Mouse (Mus musculus) hindbrain, embryonic 15.5 days (tissue): ENCODE results near the gene Kmt2d. TPM values are rescaled to one million over a fixed set of nuclear protein-coding genes. Genes with fewer than 3 reads are reported as not detected.
"Not testable (repeated sequence)": the region's sequence is repeated elsewhere in the genome, so short reads cannot be mapped to it uniquely, and the experiment has no call there.

Experiments
- ATAC-seq: fragments of 200-750 bp; cut with Nextera tagmentation; 2 replicates; pipeline ENCODE4 v1.8.0; 2017; ENCODE audit warnings: low read depth, moderate number of reproducible peaks, moderate TSS enrichment; ENCODE audit not compliant: low FRiP score
- H3K27ac ChIP-seq: fragments of 300-500 bp; sonication (generic); replicated peaks from 2 replicates; pipeline ENCODE4 v1.5.1; 2015; ENCODE audit warnings: mild to moderate bottlenecking, inconsistent platforms
- H3K27me3 ChIP-seq: fragments of 300-500 bp; sonication (generic); 2 replicates; pipeline ENCODE4 v1.6.1; 2015; ENCODE audit warnings: control low read depth, inconsistent platforms
- H3K36me3 ChIP-seq: fragments of 300-500 bp; sonication (generic); 2 replicates; pipeline ENCODE4 v1.6.1; 2015; ENCODE audit warnings: control low read depth, inconsistent platforms
- H3K4me1 ChIP-seq: fragments of 300-500 bp; sonication (generic); replicated peaks from 2 replicates; pipeline ENCODE4 v1.6.1; 2015; ENCODE audit warnings: control low read depth, inconsistent platforms
- H3K4me2 ChIP-seq: fragments of 300-500 bp; sonication (generic); 2 replicates; pipeline ENCODE4 v1.6.1; 2015; ENCODE audit warnings: moderate library complexity, mild to moderate bottlenecking, inconsistent platforms
- H3K4me3 ChIP-seq: fragments of 300-500 bp; sonication (generic); 2 replicates; pipeline ENCODE4 v1.5.1; 2015; ENCODE audit warnings: mild to moderate bottlenecking, inconsistent platforms
- H3K9ac ChIP-seq: fragments of 300-500 bp; sonication (generic); 2 replicates; pipeline ENCODE4 v1.6.1; 2015; ENCODE audit warnings: inconsistent platforms
- H3K9me3 ChIP-seq: fragments of 300-500 bp; sonication (generic); 2 replicates; pipeline ENCODE4 v1.6.1; 2016; ENCODE audit warnings: control low read depth, inconsistent platforms
- WGBS: fragments of 180-500 bp; shearing (Covaris S2); methylation state at CpG from one replicate; pipeline ENCODE4 v1.1.7; 2015; 5-methylcytosine and 5-hydroxymethylcytosine counted together
- polyA plus RNA-seq: library from polyadenylated mRNA; unstranded; fragments of >200 nt; fragmentation: Nextera tagmentation; extraction: Ambion mirVana; gene quantifications from 2 replicates; pipeline ENCODE4 v1.2.1, GENCODE M21; 2015

Gene Kmt2d
- 10.6 and 11.4 TPM in 2 replicates for polyA plus RNA-seq

- H3K27me3 ChIP-seq: no peaks in the 10 kb centered on the region
- peak; percentile 56 for ATAC-seq
- peaks cover 50% of the 10 kb centered on the region for H3K4me1 ChIP-seq
- no peaks in the 10 kb centered on the region for H3K9me3 ChIP-seq
- peak within 1 kb of the TSS; percentile 95 for H3K4me2 ChIP-seq
- H3K36me3 ChIP-seq: peaks cover 2% of the 10 kb centered on the region; the same call in 1 of the 2 replicates
- H3K9ac ChIP-seq: peak within 1 kb of the TSS; percentile 75
- under 1% methylated on average over 65 of the region's 94 CpGs for WGBS
- peak within 1 kb of the TSS; percentile 92 for H3K4me3 ChIP-seq
- H3K27ac ChIP-seq: peak within 1 kb of the TSS; percentile 100
Measured at GRCm38 (mm10) chr15:98871070-98871915, at the start of gene Kmt2d. Gene Kmt2d, minus strand, starts transcription at chr15:98871204.

- H3K36me3 ChIP-seq, ATAC-seq, H3K27me3 ChIP-seq, H3K9me3 ChIP-seq: not testable (repeated sequence)
- Histone ChIP-seq H3K4me2 (peak overlapping the region; percentile 88), H3K27ac (peak overlapping the region; percentile 97), H3K9ac (peak overlapping the region; percentile 35; the same call in 1 of the 2 replicates), H3K4me3 (peak overlapping the region; percentile 98), H3K4me1 (peaks cover 34% of the 10 kb centered on the region)
- WGBS: 24% methylated on average over 8 of the region's 8 CpGs
Measured at GRCm38 (mm10) chr15:98918499-98918895, 47.5 kb upstream of the Kmt2d start.

GRCm38 (mm10) chr15:98917538-98918498, 46.8 kb upstream of the Kmt2d start, which contains the start of gene Lmbr1l:
Gene Lmbr1l, minus strand, starts transcription at chr15:98918231.
- peak within 1 kb of the TSS; percentile 98 for H3K4me3 ChIP-seq
- peak within 1 kb of the TSS; percentile 85 for H3K9ac ChIP-seq
- peaks cover 34% of the 10 kb centered on the region for H3K4me1 ChIP-seq
- H3K36me3 ChIP-seq: peaks cover 7% of the 10 kb centered on the region
- peak; percentile 98 for ATAC-seq
- H3K27ac ChIP-seq: peak within 1 kb of the TSS; percentile 97
- under 1% methylated on average over 82 of the region's 82 CpGs for WGBS
- H3K9me3 ChIP-seq: no peaks in the 10 kb centered on the region
- no peaks in the 10 kb centered on the region for H3K27me3 ChIP-seq
- peak within 1 kb of the TSS; percentile 88 for H3K4me2 ChIP-seq

GRCm38 (mm10) chr15:98917091-98917490, 46.1 kb upstream of the Kmt2d start:
- H3K27ac ChIP-seq: peak overlapping the region; percentile 97
- H3K27me3 ChIP-seq: no peaks in the 10 kb centered on the region
- ATAC-seq: no peak
- H3K4me2 ChIP-seq: peak overlapping the region; percentile 88
- peak overlapping the region; percentile 85 for H3K9ac ChIP-seq
- H3K9me3 ChIP-seq: no peaks in the 10 kb centered on the region
- peak overlapping the region; percentile 98 for H3K4me3 ChIP-seq
- peaks cover 14% of the 10 kb centered on the region for H3K36me3 ChIP-seq
- WGBS: 2% methylated on average over 14 of the region's 14 CpGs
- peaks cover 34% of the 10 kb centered on the region for H3K4me1 ChIP-seq

- peak overlapping the region; percentile 98; the same call in 1 of the 2 replicates for H3K4me3 ChIP-seq
- ATAC-seq: no peak
Measured at GRCm38 (mm10) chr15:98916016-98916415, 45.0 kb upstream of the Kmt2d start.

GRCm38 (mm10) chr15:98914903-98915302, 43.9 kb upstream of the Kmt2d start:
- ATAC-seq: no peak
- Histone ChIP-seq H3K4me1 (peaks cover 34% of the 10 kb centered on the region), H3K9ac (no peak overlapping the region), H3K27me3 (no peaks in the 10 kb centered on the region), H3K4me2 (no peak overlapping the region), H3K36me3 (peaks cover 34% of the 10 kb centered on the region), H3K4me3 (no peak overlapping the region), H3K9me3 (no peaks in the 10 kb centered on the region), H3K27ac (no peak overlapping the region)
- WGBS: 92% methylated on average over 6 of the region's 6 CpGs

More at GRCm38 (mm10) chr15:98916016-98916415, 45.0 kb upstream of the Kmt2d start:
- 97% methylated on average over 4 of the region's 4 CpGs for WGBS
- Histone ChIP-seq H3K27ac (no peak overlapping the region), H3K36me3 (peaks cover 25% of the 10 kb centered on the region), H3K9me3 (no peaks in the 10 kb centered on the region), H3K27me3 (no peaks in the 10 kb centered on the region), H3K4me1 (peaks cover 34% of the 10 kb centered on the region), H3K9ac (peak overlapping the region; percentile 85; the same call in 1 of the 2 replicates), H3K4me2 (peak overlapping the region; percentile 88)

- ATAC-seq: no peak
- Histone ChIP-seq H3K4me1 (no peaks in the 10 kb centered on the region), H3K27me3 (peaks cover 13% of the 10 kb centered on the region), H3K4me3 (no peak overlapping the region), H3K27ac (no peak overlapping the region), H3K9ac (no peak overlapping the region), H3K4me2 (no peak overlapping the region), H3K36me3 (peaks cover 60% of the 10 kb centered on the region), H3K9me3 (no peaks in the 10 kb centered on the region)
- WGBS: 34% methylated on average over 10 of the region's 10 CpGs
Measured at GRCm38 (mm10) chr15:98904692-98905091, 33.7 kb upstream of the Kmt2d start.

GRCm38 (mm10) chr15:98902600-98902999, 31.6 kb upstream of the Kmt2d start:
- Histone ChIP-seq H3K4me2 (no peak overlapping the region), H3K27me3 (peaks cover 33% of the 10 kb centered on the region), H3K4me1 (peaks cover 11% of the 10 kb centered on the region), H3K36me3 (peaks cover 40% of the 10 kb centered on the region), H3K4me3 (no peak overlapping the region), H3K9me3 (no peaks in the 10 kb centered on the region), H3K27ac (no peak overlapping the region), H3K9ac (no peak overlapping the region)
- WGBS: 91% methylated on average over 2 of the region's 2 CpGs
- ATAC-seq: no peak

- Histone ChIP-seq H3K27ac (no peak overlapping the region), H3K36me3 (peaks cover 30% of the 10 kb centered on the region), H3K9ac (no peak overlapping the region), H3K4me1 (peaks cover 14% of the 10 kb centered on the region), H3K4me3 (no peak overlapping the region), H3K27me3 (peaks cover 43% of the 10 kb centered on the region), H3K4me2 (no peak overlapping the region), H3K9me3 (no peaks in the 10 kb centered on the region)
- WGBS: 67% methylated on average over 1 of the region's 1 CpGs
- no peak for ATAC-seq
Measured at GRCm38 (mm10) chr15:98901530-98901929, 30.5 kb upstream of the Kmt2d start.

GRCm38 (mm10) chr15:98897928-98898800, 27.2 kb upstream of the Kmt2d start, which contains the start of gene Dhh:
Gene Dhh, minus strand, starts transcription at chr15:98898540.
- Histone ChIP-seq H3K27me3 (peaks cover 75% of the 10 kb centered on the region), H3K4me2 (peak within 1 kb of the TSS; percentile 44), H3K36me3 (peaks cover 2% of the 10 kb centered on the region; the same call in 1 of the 2 replicates), H3K27ac (no peak within 1 kb of the TSS), H3K4me1 (peaks cover 40% of the 10 kb centered on the region), H3K9me3 (no peaks in the 10 kb centered on the region), H3K4me3 (peak within 1 kb of the TSS; percentile 24), H3K9ac (no peak within 1 kb of the TSS)
- no peak for ATAC-seq
- WGBS: under 1% methylated on average over 41 of the region's 41 CpGs

GRCm38 (mm10) chr15:98897495-98897894, 26.5 kb upstream of the Kmt2d start:
- H3K9ac ChIP-seq: no peak overlapping the region
- 2% methylated on average over 10 of the region's 10 CpGs for WGBS

More at GRCm38 (mm10) chr15:98897495-98897894, 26.5 kb upstream of the Kmt2d start:
- no peak overlapping the region for H3K27ac ChIP-seq
- ATAC-seq: no peak
- peaks cover 40% of the 10 kb centered on the region for H3K4me1 ChIP-seq
- H3K4me3 ChIP-seq: peak overlapping the region; percentile 24
- no peaks in the 10 kb centered on the region for H3K9me3 ChIP-seq
- no peaks in the 10 kb centered on the region for H3K36me3 ChIP-seq
- peaks cover 82% of the 10 kb centered on the region for H3K27me3 ChIP-seq
- peak overlapping the region; percentile 44 for H3K4me2 ChIP-seq
